Mouse (Mus musculus): Measurements from ENCODE around the gene Pwp2. TPM values are rescaled to one million over a fixed set of nuclear protein-coding genes. Genes with fewer than 3 reads are reported as not detected.

The Pwp2 gene
- polyA plus RNA-seq (2014; fragmentation: Illumina TruSeq; extraction: RNeasy Lipid Tissue Mini Kit (QIAGEN cat#74804)) = 6.0 TPM

GRCm38 (mm10) chr10:78184531-78185380, at the start of gene Pwp2:
TSS of gene Pwp2 (minus strand) at chr10:78185149.

GRCm38 (mm10) chr10:78169281-78170042, 15.5 kb downstream of the Pwp2 start, which contains the start of gene D10Jhu81e:
TSS of gene D10Jhu81e (minus strand) at chr10:78169782.

Other genes starting within 250 kb of the Pwp2 start
- gene Trpm2, start 214.6 kb downstream of the Pwp2 start, polyA plus RNA-seq (2014; fragmentation: Illumina TruSeq; extraction: RNeasy Lipid Tissue Mini Kit (QIAGEN cat#74804)) = not detected
- 1.4 TPM for gene 1810043G02Rik, start 206.6 kb downstream of the Pwp2 start, polyA plus RNA-seq (2014; fragmentation: Illumina TruSeq; extraction: RNeasy Lipid Tissue Mini Kit (QIAGEN cat#74804))
- gene Pfkl, start 175.1 kb downstream of the Pwp2 start, polyA plus RNA-seq (2014; fragmentation: Illumina TruSeq; extraction: RNeasy Lipid Tissue Mini Kit (QIAGEN cat#74804)) = 1.7 TPM
- gene Dnmt3l, start 143.2 kb downstream of the Pwp2 start, polyA plus RNA-seq (2014; fragmentation: Illumina TruSeq; extraction: RNeasy Lipid Tissue Mini Kit (QIAGEN cat#74804)) = 0.91 TPM
- gene Aire, start 141.5 kb downstream of the Pwp2 start, polyA plus RNA-seq (2014; fragmentation: Illumina TruSeq; extraction: RNeasy Lipid Tissue Mini Kit (QIAGEN cat#74804)) = not detected
- gene Icosl, start 115.8 kb downstream of the Pwp2 start, polyA plus RNA-seq (2014; fragmentation: Illumina TruSeq; extraction: RNeasy Lipid Tissue Mini Kit (QIAGEN cat#74804)) = 14.3 TPM
- gene D10Jhu81e, start 15.4 kb downstream of the Pwp2 start, polyA plus RNA-seq (2014; fragmentation: Illumina TruSeq; extraction: RNeasy Lipid Tissue Mini Kit (QIAGEN cat#74804)) = 21.2 TPM
- 10.7 TPM for gene Trappc10, start 59.5 kb upstream of the Pwp2 start, polyA plus RNA-seq (2014; fragmentation: Illumina TruSeq; extraction: RNeasy Lipid Tissue Mini Kit (QIAGEN cat#74804))
- 30.7 TPM for gene Agpat3, start 167.3 kb upstream of the Pwp2 start, polyA plus RNA-seq (2014; fragmentation: Illumina TruSeq; extraction: RNeasy Lipid Tissue Mini Kit (QIAGEN cat#74804))
- gene Rrp1, start 227.9 kb upstream of the Pwp2 start, polyA plus RNA-seq (2014; fragmentation: Illumina TruSeq; extraction: RNeasy Lipid Tissue Mini Kit (QIAGEN cat#74804)) = 35.8 TPM
- 50.0 TPM for gene Cstb, start 240.5 kb upstream of the Pwp2 start, polyA plus RNA-seq (2014; fragmentation: Illumina TruSeq; extraction: RNeasy Lipid Tissue Mini Kit (QIAGEN cat#74804))